Mouse (Mus musculus) brain, embryonic 14.5 days (tissue): Measurements from ENCODE around the gene Adgrg7. TPM values are rescaled to one million over a fixed set of nuclear protein-coding genes. Genes with fewer than 3 reads are reported as not detected.
A peak's percentile ranks its signal among the peaks of the same experiment; 100 is the strongest.

Experiments used
- DNase-seq: peaks from one replicate; pipeline ENCODE4 v3.0.0-alpha.2; 2011; ENCODE audit warnings: low read depth
- CTCF ChIP-seq: fragments of 200-500 bp; IDR thresholded peaks from 2 replicates; pipeline ENCODE4 v1.5.1; 2012; ENCODE audit warnings: inconsistent platforms, mild to moderate bottlenecking, moderate library complexity, borderline replicate concordance; ENCODE audit not compliant: insufficient read depth, insufficient read length; ENCODE audit errors: extremely low read depth
- POLR2A ChIP-seq: fragments of 200-500 bp; IDR thresholded peaks from 2 replicates; pipeline ENCODE4 v1.6.1; 2012; ENCODE audit warnings: mild to moderate bottlenecking, inconsistent platforms, borderline replicate concordance; ENCODE audit not compliant: poor library complexity, insufficient read depth, insufficient read length, severe bottlenecking; ENCODE audit errors: extremely low read depth
- polyA plus RNA-seq: library from polyadenylated mRNA; depleted of rRNA; stranded (reverse); fragments of >200 nt; gene quantifications from 2 replicates; pipeline ENCODE4 v1.2.3, GENCODE M21; 2012

Gene Adgrg7
- polyA plus RNA-seq, 1 experiment: not detected

GRCm38 (mm10) chr16:56785943-56786342 is 9.7 kb downstream of the Adgrg7 start:
- TF ChIP-seq CTCF: no peak
- no peak for TF ChIP-seq POLR2A
- no peak for DNase-seq

- DNase-seq: peak; percentile 87
- TF ChIP-seq POLR2A (no peak), CTCF (peak; percentile 79)
Observed at GRCm38 (mm10) chr16:56771163-56772105, 24.2 kb downstream of the Adgrg7 start.

- DNase-seq: no peak
- TF ChIP-seq CTCF: no peak
- no peak for TF ChIP-seq POLR2A
Observed at GRCm38 (mm10) chr16:56729060-56729459, 66.6 kb downstream of the Adgrg7 start.

GRCm38 (mm10) chr16:56724927-56725326 is 70.7 kb downstream of the Adgrg7 start:
- TF ChIP-seq POLR2A (no peak), CTCF (no peak)
- DNase-seq: no peak

- no peak for TF ChIP-seq CTCF
- no peak for TF ChIP-seq POLR2A
Observed at GRCm38 (mm10) chr16:56722357-56722756, 73.3 kb downstream of the Adgrg7 start.

GRCm38 (mm10) chr16:56719031-56719430 is 76.6 kb downstream of the Adgrg7 start:
- TF ChIP-seq CTCF: no peak
- TF ChIP-seq POLR2A: no peak

More at GRCm38 (mm10) chr16:56722357-56722756, 73.3 kb downstream of the Adgrg7 start:
- no peak for DNase-seq

GRCm38 (mm10) chr16:56717224-56718200 is 78.1 kb downstream of the Adgrg7 start, which contains the start of gene Tfg:
Gene Tfg (minus strand): TSS chr16:56717450.
- peak; percentile 100 for DNase-seq
- TF ChIP-seq CTCF (no peak), POLR2A (peak; percentile 90)

More at GRCm38 (mm10) chr16:56719031-56719430, 76.6 kb downstream of the Adgrg7 start:
- no peak for DNase-seq

- no peak for TF ChIP-seq CTCF
- TF ChIP-seq POLR2A: no peak
- DNase-seq: no peak
Observed at GRCm38 (mm10) chr16:56716557-56717179, 79.0 kb downstream of the Adgrg7 start.

GRCm38 (mm10) chr16:56715608-56716007 is 80.0 kb downstream of the Adgrg7 start:
- TF ChIP-seq POLR2A (no peak), CTCF (no peak)
- no peak for DNase-seq

- no peak for DNase-seq
- TF ChIP-seq POLR2A (no peak), CTCF (no peak)
Observed at GRCm38 (mm10) chr16:56710071-56710470, 85.6 kb downstream of the Adgrg7 start.
